In genomic region chr12:85288486-85289156, GRCm38 (mm10) we compare ENCODE assay signal across 8 mouse cellular contexts. TPM values are rescaled to one million over a fixed set of nuclear protein-coding genes. Genes with fewer than 3 reads are reported as not detected.
DNase-seq lines count a peak whose midpoint lies in the region; ATAC-seq lines count a peak whose summit lies in the region.

Gene Zc2hc1c (plus strand): TSS chr12:85288591.

- WGBS in embryonic facial prominence, embryonic 10.5 days, result 2% methylated on average over 31 of the region's 31 CpGs
- 3% methylated on average over 31 of the region's 31 CpGs for WGBS in intestine, embryonic 15.5 days

- peaks cover 20% of the 10 kb centered on the region for H3K4me1 ChIP-seq in embryonic facial prominence, embryonic 10.5 days
- H3K4me1 ChIP-seq in intestine, embryonic 15.5 days (replicated peaks), result peaks cover 14% of the 10 kb centered on the region; the same call in 1 of the 2 replicates

- H3K27me3 ChIP-seq in embryonic facial prominence, embryonic 10.5 days (replicated peaks; ENCODE audit: low read depth, poor library complexity, severe bottlenecking), result peaks cover 24% of the 10 kb centered on the region
- no peaks in the 10 kb centered on the region for H3K27me3 ChIP-seq in intestine, embryonic 15.5 days (replicated peaks)

- peak within 1 kb of the TSS; percentile 87 for H3K4me2 ChIP-seq in intestine, embryonic 15.5 days (replicated peaks)

- intact Hi-C loops in left cerebral cortex, postnatal 25 days (cut with DNase I), result loop anchor here (5.0 kb wide), 1 partner anchor 146 kb away; no protein-coding TSS in a partner anchor

- H3K4me3 ChIP-seq in embryonic facial prominence, embryonic 10.5 days, result peak within 1 kb of the TSS; percentile 65
- peak within 1 kb of the TSS; percentile 45 for H3K4me3 ChIP-seq in intestine, embryonic 15.5 days (replicated peaks)

- H3K9ac ChIP-seq in intestine, embryonic 15.5 days, result peak within 1 kb of the TSS; percentile 56

- no peaks in the 10 kb centered on the region for H3K36me3 ChIP-seq in embryonic facial prominence, embryonic 10.5 days (replicated peaks)
- H3K36me3 ChIP-seq in intestine, embryonic 15.5 days, result no peaks in the 10 kb centered on the region

- ATAC-seq in activated CD4-positive, CD25-positive, alpha-beta regulatory T cell, adult 4 months, result peak; percentile 92
- ATAC-seq in intestine, embryonic 15.5 days, result peak; percentile 91
- peak; percentile 84 for ATAC-seq in megakaryocyte-erythroid progenitor cell, adult 5-6 weeks (replicated peaks; ENCODE audit: low FRiP score, low TSS enrichment, poor library complexity, severe bottlenecking)

- DNase-seq in embryonic facial prominence, embryonic 10.5 days (ENCODE audit: low spot score), result peak; percentile 94
- peak; percentile 74 to 87 for DNase-seq in gastrocnemius, postnatal 4 days (ENCODE audit: low spot score in 2 of 2)
- peak; percentile 80 to 87 for DNase-seq in left cerebral cortex, postnatal 25 days (ENCODE audit: low spot score in 2 of 2)
- peak; percentile 78 for DNase-seq in right cerebral cortex, postnatal 14 days
- peak; percentile 91 for DNase-seq in urinary bladder, postnatal 14 days (ENCODE audit: low spot score)

- H3K27ac ChIP-seq in embryonic facial prominence, embryonic 10.5 days (replicated peaks), result peak within 1 kb of the TSS; percentile 80
- peak within 1 kb of the TSS; percentile 86 for H3K27ac ChIP-seq in intestine, embryonic 15.5 days

- no peaks in the 10 kb centered on the region for H3K9me3 ChIP-seq in embryonic facial prominence, embryonic 10.5 days
- H3K9me3 ChIP-seq in intestine, embryonic 15.5 days, result no peaks in the 10 kb centered on the region

RNA-seq across cellular contexts. Expression of gene Zc2hc1c, which starts in this region (rescaled TPM):
- polyA plus RNA-seq in activated CD4-positive, CD25-positive, alpha-beta regulatory T cell, adult 4 months (2017; shearing (Covaris generic)), result under 1 TPM; 0.21 to 0.27 TPM
- polyA plus RNA-seq in embryonic facial prominence, embryonic 10.5 days (2016; fragmentation: Nextera tagmentation; extraction: Ambion mirVana), result 0.90 and 0.92 TPM in 2 replicates
- 1 to 10 TPM in 1 of 2 experiments, under 1 TPM in 1; 0.73 to 1.4 TPM for total RNA-seq in gastrocnemius, postnatal 4 days (2021)
- polyA plus RNA-seq in intestine, embryonic 15.5 days (2015; fragmentation: Nextera tagmentation; extraction: Ambion mirVana), result 1.7 TPM in 2 replicates
- total RNA-seq in left cerebral cortex, postnatal 25 days (2021), result 1 to 10 TPM; 1.9 to 2.0 TPM
- total RNA-seq in megakaryocyte-erythroid progenitor cell, adult 5-6 weeks (2014; fragmentation: Nextera tagmentation), result 0.47 TPM in 1 of 2 replicates, not detected in the other
- total RNA-seq in megakaryocyte-erythroid progenitor cell, adult 5-6 weeks (2017), result not detected in 2 replicates

Comparison
In these comparisons a context has a peak if more than half of its experiments do, and no peak if none do; other contexts are left out.
1. Peak in every context shown above with its lines: DNase-seq, ATAC-seq, H3K4me3 ChIP-seq and H3K27ac ChIP-seq.
2. Peak in ATAC-seq in activated CD4-positive, CD25-positive, alpha-beta regulatory T cell, adult 4 months; RNA of the gene not detected or under 1 TPM.
3. Peak in DNase-seq, H3K4me3 ChIP-seq and H3K27ac ChIP-seq in embryonic facial prominence, embryonic 10.5 days; RNA of the gene not detected or under 1 TPM.
4. Peak in ATAC-seq in megakaryocyte-erythroid progenitor cell, adult 5-6 weeks; RNA of the gene not detected or under 1 TPM.